ENCODE assay signal across 11 mouse cellular contexts in the genomic region with DNA sequence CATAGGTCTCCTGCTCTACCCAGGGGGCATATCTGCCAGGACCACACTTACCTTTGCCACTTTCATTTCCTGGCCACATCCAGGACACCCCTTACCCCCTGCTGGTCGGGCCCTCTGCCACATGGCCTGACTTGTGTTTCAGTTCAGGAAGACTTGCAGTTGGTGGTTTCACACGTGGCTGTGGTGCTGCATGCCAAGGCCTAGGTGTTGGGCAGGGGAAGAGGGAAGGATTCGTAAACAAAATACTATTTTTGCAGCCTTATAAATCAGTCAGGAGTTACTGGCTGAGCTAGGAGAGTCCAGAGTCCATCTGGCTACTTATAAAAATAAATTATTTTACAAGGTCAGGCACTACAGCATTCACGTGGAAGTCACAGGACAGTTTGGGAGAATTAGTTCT.
DNase-seq lines count a peak whose midpoint lies in the region; ATAC-seq and TF ChIP-seq lines count a peak whose summit lies in the region.
"Had no signal": no experiment of that assay in that cellular context is flagged by ENCODE, and none has a peak within 500 bp of the region (broad histone marks: within the 10 kb centered on the region; RNA-seq: fewer than 3 reads in every experiment).

No protein-coding gene starts in this region.

- peaks cover 69% of the 10 kb centered on the region for H3K4me1 ChIP-seq in liver, embryonic 11.5 days (replicated peaks; ENCODE audit: control insufficient read depth, insufficient read depth, low read length)
- peaks cover 14% of the 10 kb centered on the region; the same call in 1 of the 2 replicates for H3K4me1 ChIP-seq in kidney, postnatal 0 days (replicated peaks; ENCODE audit: insufficient read depth, low read length)

- H3K27me3 ChIP-seq in liver, embryonic 11.5 days (replicated peaks; ENCODE audit: control insufficient read depth, insufficient read depth, low read length): no peaks in the 10 kb centered on the region
- no peaks in the 10 kb centered on the region for H3K27me3 ChIP-seq in kidney, postnatal 0 days (ENCODE audit: insufficient read depth, low read length)
- H3K27me3 ChIP-seq: embryonic facial prominence, embryonic 12.5 days; forebrain, embryonic 12.5 days had no signal

- 70% methylated on average over 4 of the region's 4 CpGs for WGBS in liver, embryonic 11.5 days
- 35% methylated on average over 4 of the region's 4 CpGs for WGBS in kidney, postnatal 0 days

- no peak overlapping the region for H3K9ac ChIP-seq in liver, embryonic 11.5 days (ENCODE audit: low read depth, low read length)
- no peak overlapping the region for H3K9ac ChIP-seq in kidney, postnatal 0 days (ENCODE audit: low read depth, low read length)
- H3K9ac ChIP-seq: embryonic facial prominence, embryonic 12.5 days; forebrain, embryonic 12.5 days had no signal

- no peak for ATAC-seq in liver, embryonic 11.5 days (replicated peaks; ENCODE audit: low FRiP score)
- 0 out of 2 replicates have a peak, but pooled peaks have one; percentile 26 for ATAC-seq in kidney, postnatal 0 days (replicated peaks; ENCODE audit: low FRiP score, low read depth)
- peak; percentile 49 for ATAC-seq in megakaryocyte, adult 5-6 weeks (ENCODE audit: poor library complexity, severe bottlenecking)
- no peak for ATAC-seq in megakaryocyte-erythroid progenitor cell, adult 5-6 weeks (replicated peaks; ENCODE audit: low FRiP score, low TSS enrichment, poor library complexity, severe bottlenecking)

- no peak overlapping the region for H3K4me3 ChIP-seq in liver, embryonic 11.5 days (ENCODE audit: low read depth, low read length)
- no peak overlapping the region for H3K4me3 ChIP-seq in kidney, postnatal 0 days (replicated peaks; ENCODE audit: low read depth, low read length)
- H3K4me3 ChIP-seq: embryonic facial prominence, embryonic 12.5 days; forebrain, embryonic 12.5 days had no signal

- H3K9me3 ChIP-seq in liver, embryonic 11.5 days (ENCODE audit: control insufficient read depth, low read length): no peaks in the 10 kb centered on the region
- H3K9me3 ChIP-seq in kidney, postnatal 0 days (replicated peaks; ENCODE audit: low read length): no peaks in the 10 kb centered on the region
- H3K9me3 ChIP-seq: embryonic facial prominence, embryonic 12.5 days; forebrain, embryonic 12.5 days had no signal

- no peak for DNase-seq in liver, embryonic 11.5 days (ENCODE audit: low spot score)
- no peak for DNase-seq in liver
- peak; percentile 64 to 73 for DNase-seq in cerebellum, postnatal 10 days
- no peak for DNase-seq in kidney, postnatal 0 days (ENCODE audit: low spot score)
- DNase-seq in embryo, embryonic 10 days (ENCODE audit: low spot score): no peak
- DNase-seq: right cerebral cortex, postnatal 4 days had no signal

- no peak for TF ChIP-seq CTCF in kidney, postnatal 0 days (IDR thresholded peaks at IDR 0.05; ENCODE audit: low read depth)

- H3K27ac ChIP-seq in liver, embryonic 11.5 days (ENCODE audit: low read depth, low read length): peak overlapping the region; percentile 75
- H3K27ac ChIP-seq in kidney, postnatal 0 days: no peak overlapping the region
- H3K27ac ChIP-seq: embryonic facial prominence, embryonic 12.5 days; forebrain, embryonic 12.5 days; macrophage had no signal

- peak overlapping the region; percentile 43; the same call in 1 of the 2 replicates for H3K4me2 ChIP-seq in liver, embryonic 11.5 days
- no peak overlapping the region for H3K4me2 ChIP-seq in kidney, postnatal 0 days (ENCODE audit: low read length)
- H3K4me2 ChIP-seq: embryonic facial prominence, embryonic 12.5 days; forebrain, embryonic 12.5 days had no signal

- H3K36me3 ChIP-seq in liver, embryonic 11.5 days (ENCODE audit: control insufficient read depth, insufficient read depth, low read length): peaks cover 2% of the 10 kb centered on the region; the same call in 1 of the 2 replicates
- 0 out of 2 replicates have a peak, but pooled peaks cover 14% of the 10 kb centered on the region for H3K36me3 ChIP-seq in kidney, postnatal 0 days (ENCODE audit: insufficient read depth, low read length)

Comparison
In these comparisons a context has a peak if more than half of its experiments do, and no peak if none do; other contexts are left out.
1. ATAC-seq: peak in kidney, postnatal 0 days (single experiment) and megakaryocyte, adult 5-6 weeks (single experiment); none in liver, embryonic 11.5 days (single experiment) and megakaryocyte-erythroid progenitor cell, adult 5-6 weeks (single experiment).
2. DNase-seq: peak in cerebellum, postnatal 10 days (2 of 2); none in liver, embryonic 11.5 days (single experiment), liver (single experiment), kidney, postnatal 0 days (single experiment) and embryo, embryonic 10 days (single experiment).